Mouse (Mus musculus): ENCODE measurements around the gene Spag9. TPM values are rescaled to one million over a fixed set of nuclear protein-coding genes. Genes with fewer than 3 reads are reported as not detected.

Gene Spag9
- polyA plus RNA-seq, 1 experiment from 2014 or later, result 46.3 TPM

DNA sequence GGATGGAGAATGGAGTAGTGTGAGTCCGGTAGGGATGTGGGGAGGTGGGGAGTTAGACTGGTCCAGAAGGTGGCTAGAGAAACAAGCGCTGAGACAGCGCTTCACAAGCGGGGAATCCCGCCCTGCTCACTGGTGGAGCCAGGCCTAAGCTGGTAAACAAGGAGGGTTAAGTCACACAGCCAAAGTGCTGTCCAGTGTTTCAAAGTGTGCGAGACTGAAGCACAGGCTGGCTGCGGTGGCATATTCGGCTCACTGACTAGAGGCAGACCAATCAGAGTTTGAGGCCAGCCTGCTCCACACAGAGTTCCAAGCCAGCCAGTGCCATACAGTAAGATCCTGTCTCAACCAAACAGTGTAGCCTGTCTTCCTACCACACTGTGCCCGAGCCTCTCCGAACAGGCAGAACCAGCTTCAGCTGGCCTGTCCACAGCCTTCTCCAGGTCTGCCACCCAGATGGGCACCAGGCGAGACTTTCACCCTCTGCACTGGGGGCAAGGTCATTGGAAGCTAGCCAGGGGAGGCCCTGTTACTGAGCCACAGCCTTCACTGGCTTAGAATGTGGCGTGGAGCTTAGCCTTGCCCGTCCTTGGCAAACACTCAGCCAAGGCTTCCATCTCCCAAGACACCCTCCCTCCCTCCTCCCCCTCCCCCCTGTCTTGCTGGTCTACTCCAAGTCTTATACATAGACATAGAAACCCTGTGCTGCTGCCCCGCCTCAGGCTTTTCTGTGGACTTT is 141.6 kb downstream of the Spag9 start:
- no peak overlapping the region for H3K4me3 ChIP-seq
- no peak overlapping the region; the same call in 1 of the 2 replicates for H3K9ac ChIP-seq
- no peaks in the 10 kb centered on the region for H3K36me3 ChIP-seq
- H3K9me3 ChIP-seq, result no peaks in the 10 kb centered on the region
- H3K27me3 ChIP-seq, result no peaks in the 10 kb centered on the region
- H3K27ac ChIP-seq, result peak overlapping the region; percentile 33; the same call in 1 of the 2 replicates
- ATAC-seq (ENCODE audit: insufficient number of reproducible peaks, insufficient read depth, low FRiP score, low TSS enrichment, low read depth), result no peak; the same call in 1 of the 2 replicates
- H3K4me1 ChIP-seq, result peaks cover 33% of the 10 kb centered on the region
- WGBS, result 68% methylated on average over 14 of the region's 14 CpGs
- no peak overlapping the region for H3K4me2 ChIP-seq

DNA sequence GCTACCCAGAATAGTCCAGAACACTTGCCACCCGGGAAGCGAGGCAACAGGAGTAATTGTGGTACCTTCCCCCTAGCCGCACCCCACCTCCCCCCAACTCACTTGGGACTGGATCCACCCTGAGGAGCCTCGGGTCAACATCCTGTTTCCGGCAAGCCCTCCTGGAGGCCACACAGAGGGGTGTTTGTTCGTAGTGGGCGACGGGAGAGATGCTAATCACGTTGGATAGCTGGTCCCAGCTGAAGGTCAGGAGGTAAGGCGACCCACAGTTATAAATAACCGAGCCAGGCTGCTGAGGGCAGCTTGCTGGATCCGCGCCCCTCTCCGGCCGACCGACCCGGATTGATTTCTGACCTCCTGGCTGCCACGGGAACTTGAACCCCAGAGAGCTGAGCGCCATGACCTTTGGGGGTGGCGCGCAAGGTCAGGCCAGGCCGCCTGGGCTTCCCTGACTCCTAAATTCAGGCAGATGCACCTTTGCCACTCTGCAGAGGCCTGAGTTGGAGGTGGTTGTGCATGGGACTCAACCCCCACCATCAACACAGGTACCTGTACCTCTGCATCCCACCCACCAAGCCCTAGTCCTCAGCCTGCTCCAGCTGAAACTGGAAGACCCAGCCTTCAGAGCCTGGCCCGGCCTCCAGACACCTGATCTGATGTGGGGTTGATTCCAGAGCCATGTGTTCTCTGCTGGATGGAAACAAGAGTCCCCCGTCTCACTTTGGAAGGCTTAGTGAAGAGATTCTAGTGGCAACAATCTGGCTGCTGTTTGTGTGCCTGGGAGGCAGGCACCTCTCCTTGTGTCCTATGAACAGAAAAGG is 142.7 kb downstream of the Spag9 start:
- no peak overlapping the region for H3K4me2 ChIP-seq
- WGBS, result 24% methylated on average over 24 of the region's 24 CpGs
- ATAC-seq (ENCODE audit: insufficient number of reproducible peaks, insufficient read depth, low FRiP score, low TSS enrichment, low read depth), result 0 out of 2 replicates have a peak, but pooled peaks have one; percentile 18
- H3K9me3 ChIP-seq, result no peaks in the 10 kb centered on the region
- no peak overlapping the region for H3K4me3 ChIP-seq
- no peaks in the 10 kb centered on the region for H3K36me3 ChIP-seq
- H3K27ac ChIP-seq, result peak overlapping the region; percentile 8; the same call in 1 of the 2 replicates
- H3K27me3 ChIP-seq, result no peaks in the 10 kb centered on the region
- 0 out of 2 replicates have a peak overlapping the region, but pooled peaks have one; percentile 16 for H3K9ac ChIP-seq
- peaks cover 32% of the 10 kb centered on the region for H3K4me1 ChIP-seq

DNA sequence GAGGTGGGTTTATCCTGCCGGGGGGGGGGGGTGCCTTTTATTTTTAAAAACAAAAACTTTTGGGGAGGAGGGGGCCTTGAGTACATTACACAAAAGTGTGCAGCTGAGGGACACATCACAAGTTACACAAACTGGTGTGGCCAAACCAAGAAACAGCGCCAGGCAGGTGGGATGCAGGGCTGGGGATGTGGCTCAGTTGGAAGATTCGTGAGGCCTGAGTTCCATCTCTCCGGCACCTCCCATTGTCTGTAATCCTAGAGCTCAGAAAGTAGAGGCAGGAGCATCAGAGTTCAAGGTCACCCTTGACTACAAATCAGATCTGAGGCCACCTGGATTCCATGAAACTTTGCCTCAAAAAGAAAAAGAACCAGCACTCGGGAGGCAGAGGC is 143.3 kb downstream of the Spag9 start:
- H3K27ac ChIP-seq, result no peak overlapping the region
- no peak overlapping the region for H3K4me3 ChIP-seq
- no peaks in the 10 kb centered on the region for H3K36me3 ChIP-seq
- no peaks in the 10 kb centered on the region for H3K27me3 ChIP-seq
- ATAC-seq (ENCODE audit: insufficient number of reproducible peaks, insufficient read depth, low FRiP score, low TSS enrichment, low read depth), result no peak
- 70% methylated on average over 5 of the region's 5 CpGs for WGBS
- H3K9me3 ChIP-seq, result no peaks in the 10 kb centered on the region
- no peak overlapping the region for H3K9ac ChIP-seq
- peaks cover 26% of the 10 kb centered on the region for H3K4me1 ChIP-seq
- H3K4me2 ChIP-seq, result no peak overlapping the region

DNA sequence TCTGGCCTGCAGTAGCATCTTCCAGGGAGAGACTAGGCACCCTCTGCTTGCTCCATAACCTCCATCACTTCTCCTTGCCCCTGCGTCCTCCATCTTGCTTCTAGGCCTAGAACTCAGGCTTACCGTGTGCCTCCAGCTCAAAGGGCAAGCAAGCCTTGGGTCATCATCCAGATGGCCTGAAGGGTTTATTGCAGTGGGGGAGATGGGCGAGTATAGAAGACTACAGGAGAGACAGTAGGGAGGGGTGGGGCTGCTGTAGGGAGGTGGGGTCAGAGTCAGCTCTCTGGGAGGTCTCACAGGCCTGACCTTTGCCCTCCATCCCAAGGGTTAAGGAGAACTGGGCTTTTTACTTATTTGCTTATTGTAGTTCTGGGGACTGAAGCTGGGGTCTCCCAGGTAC is 144.6 kb downstream of the Spag9 start:
- ATAC-seq (ENCODE audit: insufficient number of reproducible peaks, insufficient read depth, low FRiP score, low TSS enrichment, low read depth), result no peak
- WGBS, result 74% methylated on average over 3 of the region's 3 CpGs
- Histone ChIP-seq H3K27me3 (no peaks in the 10 kb centered on the region), H3K36me3 (no peaks in the 10 kb centered on the region), H3K4me2 (no peak overlapping the region), H3K9ac (no peak overlapping the region), H3K4me3 (no peak overlapping the region), H3K9me3 (no peaks in the 10 kb centered on the region), H3K27ac (no peak overlapping the region), H3K4me1 (peaks cover 22% of the 10 kb centered on the region)

- Histone ChIP-seq H3K9me3 (no peaks in the 10 kb centered on the region), H3K4me2 (no peak overlapping the region), H3K9ac (no peak overlapping the region), H3K36me3 (no peaks in the 10 kb centered on the region), H3K4me3 (no peak overlapping the region), H3K27ac (no peak overlapping the region), H3K4me1 (peaks cover 23% of the 10 kb centered on the region), H3K27me3 (no peaks in the 10 kb centered on the region)
- no peak for ATAC-seq (ENCODE audit: insufficient number of reproducible peaks, insufficient read depth, low FRiP score, low TSS enrichment, low read depth)
- 43% methylated on average over 3 of the region's 3 CpGs for WGBS
Observed at GRCm38 (mm10) chr11:94141564-94141963, 145.7 kb downstream of the Spag9 start.

DNA sequence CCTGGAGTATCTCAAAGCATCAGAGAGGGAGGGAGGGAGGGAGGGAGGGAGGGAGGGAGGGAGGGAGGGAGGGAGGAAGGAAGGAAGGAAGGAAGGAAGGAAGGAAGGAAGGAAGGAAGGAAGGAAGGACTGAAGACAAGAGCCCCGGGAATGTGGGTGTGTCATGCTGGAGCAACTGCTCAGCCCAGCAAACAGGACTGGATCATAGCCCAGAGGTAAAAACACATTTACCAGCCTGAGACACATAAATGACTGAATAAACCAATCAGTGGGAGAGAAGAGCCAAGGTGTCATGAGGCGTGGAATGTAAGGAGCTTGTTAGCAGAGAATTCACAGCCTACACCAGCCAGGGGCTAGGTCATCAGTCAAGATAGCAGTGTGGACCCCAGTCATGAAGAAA is 147.4 kb downstream of the Spag9 start:
- H3K36me3 ChIP-seq, result no peaks in the 10 kb centered on the region
- no peak overlapping the region for H3K9ac ChIP-seq
- WGBS, result 71% methylated on average over 2 of the region's 2 CpGs
- H3K4me1 ChIP-seq, result peaks cover 14% of the 10 kb centered on the region
- peaks cover 3% of the 10 kb centered on the region; the same call in 1 of the 2 replicates for H3K27me3 ChIP-seq
- H3K4me2 ChIP-seq, result no peak overlapping the region
- no peak for ATAC-seq (ENCODE audit: insufficient number of reproducible peaks, insufficient read depth, low FRiP score, low TSS enrichment, low read depth)
- H3K27ac ChIP-seq, result no peak overlapping the region
- H3K4me3 ChIP-seq, result no peak overlapping the region
- H3K9me3 ChIP-seq, result no peaks in the 10 kb centered on the region

- H3K4me2 ChIP-seq, result no peak overlapping the region
- H3K36me3 ChIP-seq, result no peaks in the 10 kb centered on the region
- no peaks in the 10 kb centered on the region for H3K9me3 ChIP-seq
- peaks cover 6% of the 10 kb centered on the region for H3K27me3 ChIP-seq
- WGBS, result 70% methylated on average over 11 of the region's 11 CpGs
- H3K9ac ChIP-seq, result no peak overlapping the region
- no peak overlapping the region for H3K27ac ChIP-seq
- H3K4me1 ChIP-seq, result peaks cover 15% of the 10 kb centered on the region
- no peak for ATAC-seq (ENCODE audit: insufficient number of reproducible peaks, insufficient read depth, low FRiP score, low TSS enrichment, low read depth)
- H3K4me3 ChIP-seq, result no peak overlapping the region
Observed at GRCm38 (mm10) chr11:94144771-94145539, 149.1 kb downstream of the Spag9 start.

DNA sequence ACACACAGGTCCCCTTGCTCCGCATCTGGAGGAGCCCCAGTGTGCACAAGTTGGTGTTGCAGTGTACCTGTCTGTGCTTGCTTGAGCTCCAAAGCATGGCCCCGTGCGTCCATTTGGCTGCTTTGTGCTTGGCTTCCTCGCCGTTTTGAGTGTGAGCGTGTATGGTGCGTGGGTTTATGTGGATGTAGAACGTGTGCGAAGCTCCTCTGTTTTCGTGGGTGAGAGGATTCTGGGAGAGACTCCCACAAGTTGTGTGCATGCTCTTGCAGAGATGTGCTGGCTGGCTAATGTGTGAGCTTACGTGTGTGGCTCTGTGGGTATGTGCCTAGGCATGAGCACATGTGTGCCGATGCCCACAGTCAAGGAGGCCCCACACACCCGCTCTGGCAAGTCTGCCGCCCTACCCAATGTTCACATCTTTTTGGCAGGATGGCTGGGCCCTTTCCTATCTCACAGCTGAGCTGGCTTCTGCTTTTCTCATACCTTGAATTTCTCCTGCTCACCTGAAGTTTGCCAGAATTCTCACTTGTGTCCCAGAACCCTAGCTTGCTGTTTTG is 150.2 kb downstream of the Spag9 start:
- Histone ChIP-seq H3K27ac (no peak overlapping the region), H3K9me3 (no peaks in the 10 kb centered on the region), H3K4me1 (peaks cover 21% of the 10 kb centered on the region), H3K36me3 (no peaks in the 10 kb centered on the region), H3K4me2 (no peak overlapping the region), H3K27me3 (peaks cover 15% of the 10 kb centered on the region), H3K4me3 (no peak overlapping the region), H3K9ac (no peak overlapping the region)
- ATAC-seq (ENCODE audit: insufficient number of reproducible peaks, insufficient read depth, low FRiP score, low TSS enrichment, low read depth), result no peak
- 87% methylated on average over 14 of the region's 14 CpGs for WGBS

GRCm38 (mm10) chr11:94146733-94147485 is 151.0 kb downstream of the Spag9 start:
- Histone ChIP-seq H3K27ac (no peak overlapping the region), H3K4me3 (no peak overlapping the region), H3K27me3 (peaks cover 15% of the 10 kb centered on the region), H3K36me3 (no peaks in the 10 kb centered on the region), H3K4me2 (no peak overlapping the region), H3K9ac (no peak overlapping the region), H3K9me3 (no peaks in the 10 kb centered on the region), H3K4me1 (peaks cover 21% of the 10 kb centered on the region)
- no peak for ATAC-seq (ENCODE audit: insufficient number of reproducible peaks, insufficient read depth, low FRiP score, low TSS enrichment, low read depth)
- WGBS, result 74% methylated on average over 11 of the region's 11 CpGs

- 44% methylated on average over 12 of the region's 12 CpGs for WGBS
- peaks cover 21% of the 10 kb centered on the region for H3K4me1 ChIP-seq
- H3K36me3 ChIP-seq, result no peaks in the 10 kb centered on the region
- H3K4me3 ChIP-seq, result no peak overlapping the region
- H3K9me3 ChIP-seq, result no peaks in the 10 kb centered on the region
- H3K27ac ChIP-seq, result no peak overlapping the region
- peaks cover 15% of the 10 kb centered on the region for H3K27me3 ChIP-seq
- ATAC-seq (ENCODE audit: insufficient number of reproducible peaks, insufficient read depth, low FRiP score, low TSS enrichment, low read depth), result no peak
- no peak overlapping the region for H3K9ac ChIP-seq
- peak overlapping the region; percentile 90; the same call in 1 of the 2 replicates for H3K4me2 ChIP-seq
Observed at GRCm38 (mm10) chr11:94148105-94148696, 152.3 kb downstream of the Spag9 start.
